Mouse (Mus musculus): ENCODE data around the gene Fthl17c.
A peak's percentile ranks its signal among the peaks of the same experiment; 100 is the strongest.
"Not testable (repeated sequence)": the region's sequence is repeated elsewhere in the genome, so short reads cannot be mapped to it uniquely, and the experiment has no call there.

Gene Fthl17c

GRCm38 (mm10) chrX:8976459-8976858 is at the start of gene Fthl17c:
Fthl17c (minus strand) TSS chrX:8976559.
- not testable (repeated sequence) for DNase-seq

- no peak for DNase-seq
Observed at GRCm38 (mm10) chrX:9019481-9019880, 43.1 kb upstream of the Fthl17c start.

- no peak for DNase-seq
Observed at GRCm38 (mm10) chrX:9016079-9016478, 39.7 kb upstream of the Fthl17c start.

GRCm38 (mm10) chrX:8986655-8987054 is 10.3 kb upstream of the Fthl17c start, which contains the start of gene Fthl17d:
Fthl17d (minus strand) TSS chrX:8986755.
- DNase-seq = not testable (repeated sequence)

GRCm38 (mm10) chrX:8964618-8965017 is 11.7 kb downstream of the Fthl17c start:
- peak; percentile 1 for DNase-seq

GRCm38 (mm10) chrX:8962875-8963274 is 13.5 kb downstream of the Fthl17c start, which contains the start of gene Fthl17b:
Fthl17b (minus strand) TSS chrX:8962975.
- DNase-seq = not testable (repeated sequence)

GRCm38 (mm10) chrX:8948130-8948805 is 28.1 kb downstream of the Fthl17c start:
- DNase-seq = peak; percentile 84

- DNase-seq = no peak
Observed at GRCm38 (mm10) chrX:8944041-8944440, 32.3 kb downstream of the Fthl17c start.

GRCm38 (mm10) chrX:8927308-8927707 is 49.1 kb downstream of the Fthl17c start:
- DNase-seq = no peak
